Mouse (Mus musculus) left cerebral cortex, adult 11 months (tissue): Measurements from ENCODE around the gene Npr2.
"Not testable (repeated sequence)": the region's sequence is repeated elsewhere in the genome, so short reads cannot be mapped to it uniquely, and the experiment has no call there.

Source experiments
- DNase-seq: peaks from one replicate; pipeline ENCODE4 v3.0.0; 2022; ENCODE audit warnings: low spot score

Gene Npr2

GRCm38 (mm10) chr4:43631046-43631955 is at the start of gene Npr2:
Npr2 (plus strand) TSS chr4:43631935.
- no peak for DNase-seq

DNA sequence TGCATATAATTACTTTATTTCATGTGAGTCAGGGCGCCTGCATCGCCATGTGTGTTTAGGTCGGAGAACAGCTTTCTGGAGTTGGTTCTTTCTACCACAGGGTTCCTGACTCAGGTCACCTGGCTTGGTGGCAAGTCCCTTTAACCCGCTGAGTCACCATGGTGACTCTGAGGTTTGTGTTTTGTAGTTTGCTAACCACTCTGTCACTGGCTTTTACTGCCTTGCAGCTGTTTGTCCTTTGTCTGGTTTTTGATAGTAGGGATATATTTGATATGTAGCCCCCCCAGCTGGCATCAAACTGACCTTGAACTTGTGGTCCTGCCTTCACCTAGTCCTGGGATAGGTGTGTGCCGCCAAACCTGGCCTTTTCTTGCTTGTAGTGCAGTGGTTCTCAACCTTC is 49.5 kb upstream of the Npr2 start:
- no peak for DNase-seq

DNA sequence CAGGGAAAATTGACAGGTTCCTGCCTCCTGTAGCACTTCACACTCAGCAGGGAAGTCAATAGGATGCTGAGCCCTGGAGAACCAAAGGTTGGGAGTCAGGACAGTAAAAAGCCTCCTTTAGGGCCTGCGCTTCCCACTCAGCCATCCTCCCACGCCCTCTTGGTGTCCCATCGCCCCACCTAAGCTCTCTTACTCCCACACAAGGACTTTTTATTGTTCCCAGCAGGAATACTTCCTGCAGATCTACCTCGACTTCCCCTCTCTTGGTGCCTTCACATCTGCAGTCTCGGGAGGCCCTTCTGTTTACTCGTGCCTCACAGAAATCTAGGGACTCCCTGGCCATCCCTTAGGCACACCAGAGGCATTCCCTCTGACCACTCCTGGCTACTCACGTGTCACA is 48.3 kb upstream of the Npr2 start:
- DNase-seq: no peak

DNA sequence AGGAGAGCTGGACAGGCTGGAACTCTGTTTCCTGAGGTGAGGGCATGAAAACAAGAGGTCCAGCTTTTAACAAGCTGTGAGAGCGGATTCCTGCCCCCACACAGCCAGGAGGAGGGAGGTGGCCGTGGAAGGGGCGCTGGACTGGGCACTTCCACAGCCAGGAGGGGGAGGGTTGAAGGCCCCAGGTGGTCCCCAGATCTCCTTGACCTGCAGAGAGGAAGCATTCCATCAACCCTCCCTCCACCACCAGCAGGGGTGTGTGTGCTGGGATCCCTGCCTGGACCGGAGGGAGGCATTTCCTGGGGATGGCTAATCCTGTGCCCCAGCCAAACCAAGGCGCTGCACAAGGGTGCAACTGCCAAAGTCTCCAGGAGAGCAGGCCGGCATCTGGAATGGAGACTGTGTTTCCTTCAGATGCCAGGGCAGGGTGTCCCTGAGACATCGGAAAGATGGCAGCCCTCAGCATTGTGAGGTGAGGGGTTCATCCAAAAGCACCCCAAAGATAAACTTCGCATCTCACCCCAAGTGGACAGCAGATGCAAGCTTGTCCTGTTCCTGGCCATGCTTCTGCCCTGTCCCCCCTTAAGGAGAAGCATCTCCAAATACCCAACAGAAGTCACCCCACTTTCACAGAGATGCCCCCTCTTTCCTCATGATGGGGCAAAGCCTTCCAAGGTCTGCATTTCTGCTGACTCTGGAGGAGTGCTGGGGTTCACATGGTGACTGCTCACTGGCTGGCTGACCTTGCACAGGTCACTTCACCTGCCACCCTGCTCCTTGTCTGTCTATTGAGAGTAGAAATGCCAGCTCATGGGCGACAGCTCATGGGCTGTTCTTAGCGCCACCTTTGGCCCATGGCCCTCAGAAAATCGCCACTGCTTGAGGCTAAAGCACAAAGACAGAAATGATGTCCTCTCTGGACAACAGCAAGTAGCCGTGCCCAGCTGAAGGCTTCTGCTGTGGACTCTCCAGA is 47.0 kb upstream of the Npr2 start, which contains the start of gene Msmp:
Gene Msmp (minus strand): TSS at position 51 of the 973 bp plus-strand sequence.
- no peak for DNase-seq

DNA sequence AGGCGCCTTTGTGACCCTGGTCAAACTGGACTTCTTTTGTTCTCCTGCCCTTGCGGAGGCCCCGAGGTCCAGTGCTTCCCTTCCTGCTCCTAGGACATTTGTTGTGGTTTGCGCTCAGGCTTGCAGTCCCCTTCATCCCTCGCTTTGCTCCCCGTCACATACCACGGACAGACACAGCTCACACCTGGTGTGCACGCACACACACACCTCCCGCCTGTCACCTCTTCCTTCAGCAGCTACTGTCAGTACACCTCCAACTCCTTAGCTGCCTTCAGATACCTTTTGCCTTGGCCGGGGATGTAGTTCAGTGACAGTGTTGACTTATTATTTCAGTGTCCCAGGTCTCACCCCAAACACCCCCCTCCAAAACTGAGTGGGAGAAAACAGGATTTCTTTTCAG is 46.1 kb upstream of the Npr2 start:
- DNase-seq: no peak

DNA sequence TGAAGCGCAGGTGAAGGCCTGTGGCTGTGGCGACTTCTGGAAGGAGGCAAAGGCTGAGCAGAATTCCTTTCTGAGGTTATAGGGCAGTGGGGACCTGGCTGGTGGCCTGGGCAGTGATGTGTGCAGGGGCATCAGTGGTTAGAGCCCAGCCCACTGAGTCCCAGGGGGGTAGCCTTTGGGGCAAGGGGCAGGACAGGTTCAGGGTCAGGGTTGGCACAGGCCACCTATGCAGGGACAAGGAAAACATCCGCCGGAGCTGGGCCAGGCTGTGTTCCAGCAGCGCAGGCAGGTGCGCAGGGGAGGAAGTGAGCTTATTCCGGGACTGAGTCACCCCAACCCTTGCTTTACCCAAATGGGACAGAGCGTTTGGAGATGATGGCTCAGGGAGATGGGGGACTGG is 45.3 kb upstream of the Npr2 start:
- no peak for DNase-seq

DNA sequence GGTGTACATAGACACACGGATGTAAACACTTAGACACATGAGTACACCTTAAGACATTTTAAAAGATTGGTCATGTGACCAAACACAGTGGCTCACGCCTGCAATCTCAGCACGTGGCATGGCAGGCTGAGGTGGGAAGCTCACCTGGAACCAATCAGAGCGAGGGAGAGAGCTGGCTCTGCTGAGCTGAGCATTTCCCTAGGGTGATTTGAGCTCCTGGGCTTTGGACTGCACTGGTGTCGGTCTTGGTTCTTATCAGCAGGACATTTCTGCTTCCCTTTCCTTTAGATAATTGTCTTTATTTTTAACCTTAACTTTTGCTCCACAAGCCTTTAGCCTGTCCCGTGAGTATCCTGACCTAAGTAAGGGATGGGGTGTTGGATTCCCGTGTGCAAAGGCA is 44.1 kb upstream of the Npr2 start:
- no peak for DNase-seq

- no peak for DNase-seq
Measured at GRCm38 (mm10) chr4:43591543-43591942, 40.2 kb upstream of the Npr2 start.

DNA sequence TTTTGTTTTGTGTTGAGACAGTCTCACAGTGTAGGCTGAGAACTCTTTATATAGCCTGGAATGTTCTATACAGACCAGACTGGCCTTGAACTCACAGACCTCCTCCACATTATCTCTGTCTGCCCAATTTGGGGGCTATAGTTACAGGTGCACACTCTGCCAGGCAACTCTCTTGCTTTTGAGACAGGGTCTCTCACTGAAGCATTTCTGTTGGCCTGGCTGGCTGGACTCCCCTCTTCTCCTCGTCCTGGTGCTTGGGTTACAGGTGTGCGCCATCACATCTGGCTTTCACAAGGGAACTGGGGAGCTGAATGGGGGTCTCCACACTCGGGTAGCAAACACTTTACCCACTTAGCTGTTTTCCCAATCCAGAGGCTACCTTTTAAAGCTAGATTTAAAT is 39.8 kb upstream of the Npr2 start:
- DNase-seq: no peak

- DNase-seq: no peak
Measured at GRCm38 (mm10) chr4:43593453-43593852, 38.3 kb upstream of the Npr2 start.

- DNase-seq: not testable (repeated sequence)
Measured at GRCm38 (mm10) chr4:43596597-43596996, 35.1 kb upstream of the Npr2 start.

DNA sequence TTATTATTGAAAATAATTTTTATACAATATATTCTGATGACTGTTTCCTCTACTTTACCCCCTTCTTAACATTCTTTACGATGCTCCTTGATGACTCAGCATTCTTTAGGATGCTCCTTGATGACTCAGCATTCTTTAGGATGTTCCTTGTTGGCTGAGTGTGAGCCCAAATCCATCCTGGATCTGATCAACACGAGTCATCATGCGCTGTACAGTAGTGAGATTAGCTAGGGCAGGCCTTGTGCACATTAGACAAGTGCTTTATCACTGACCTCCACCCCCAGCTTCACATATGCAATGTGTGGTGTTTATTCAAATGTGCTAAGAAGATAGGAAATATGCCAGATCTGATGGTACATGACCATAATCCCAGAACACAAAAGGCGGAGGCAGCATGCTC is 33.5 kb upstream of the Npr2 start:
- DNase-seq: no peak

- DNase-seq: no peak
Measured at GRCm38 (mm10) chr4:43598650-43599380, 32.9 kb upstream of the Npr2 start.

- DNase-seq: no peak
Measured at GRCm38 (mm10) chr4:43600195-43600934, 31.4 kb upstream of the Npr2 start.

- DNase-seq: no peak
Measured at GRCm38 (mm10) chr4:43604099-43604498, 27.6 kb upstream of the Npr2 start.

DNA sequence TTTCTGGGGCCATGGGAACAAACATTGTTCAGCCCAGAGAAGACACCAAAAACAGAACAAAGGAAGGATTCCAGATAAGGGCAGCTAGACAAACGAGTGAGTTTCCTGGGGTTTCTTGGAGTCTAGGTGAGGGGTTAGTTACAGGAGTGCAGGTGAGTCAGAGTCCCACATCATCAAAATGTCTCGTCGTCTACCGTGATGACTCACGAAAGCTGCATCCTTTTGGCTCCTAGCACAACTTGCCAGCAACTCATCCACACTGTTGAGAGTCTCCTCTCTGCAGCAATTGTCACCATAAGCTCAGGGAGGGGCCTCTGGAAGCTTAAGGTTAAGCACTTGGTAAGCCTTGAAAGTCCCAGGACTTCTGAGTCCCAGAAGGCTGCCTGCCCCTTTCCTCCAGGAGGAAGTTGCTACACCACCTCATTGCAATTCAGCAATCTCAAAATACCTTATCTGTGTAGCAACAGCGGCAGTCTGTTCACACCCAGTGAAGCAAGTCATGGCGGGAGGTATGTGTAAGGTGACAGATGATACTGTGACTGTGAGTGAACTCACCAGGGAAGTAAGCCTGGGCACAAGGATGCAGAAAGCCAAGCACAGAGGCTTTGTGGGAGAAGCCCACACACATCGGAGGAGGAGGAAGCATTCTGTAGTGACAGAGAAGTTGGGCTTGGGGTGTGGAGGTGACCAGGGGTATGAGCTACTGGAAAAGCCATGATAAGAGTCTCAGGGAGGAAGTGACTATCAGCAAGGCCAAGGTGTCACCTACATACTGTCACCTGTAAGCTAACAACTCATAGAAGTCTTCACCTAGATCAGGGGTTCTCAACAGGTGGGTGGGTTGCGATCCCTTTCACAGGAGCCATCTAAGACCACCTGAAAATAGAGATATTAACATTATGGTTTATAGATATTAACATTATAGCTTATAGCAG is 26.7 kb upstream of the Npr2 start:
- DNase-seq: no peak

DNA sequence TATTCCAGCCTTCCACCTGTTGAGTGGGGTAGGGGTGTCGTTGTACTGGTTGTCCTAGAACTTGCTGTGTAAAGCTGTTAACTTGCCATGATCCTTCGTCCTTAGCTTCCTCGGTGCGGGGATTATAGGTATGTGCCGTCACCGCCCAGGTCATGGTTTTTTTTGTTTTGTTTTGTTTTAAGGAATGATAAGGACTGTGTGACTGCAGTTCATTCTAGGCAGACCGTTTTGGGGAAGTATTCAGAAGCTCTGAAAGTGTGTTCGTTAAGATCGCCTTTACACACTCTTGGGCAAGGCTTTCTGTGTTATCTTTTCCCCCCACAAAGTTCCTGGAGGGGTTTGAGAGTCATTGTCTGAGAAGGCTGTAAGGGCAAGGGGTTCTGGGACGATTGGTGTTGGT is 19.2 kb upstream of the Npr2 start:
- DNase-seq: no peak

GRCm38 (mm10) chr4:43613060-43613730 is 18.5 kb upstream of the Npr2 start:
- DNase-seq: no peak

- no peak for DNase-seq
Measured at GRCm38 (mm10) chr4:43620146-43620778, 11.5 kb upstream of the Npr2 start.
